Mouse (Mus musculus) layer of hippocampus, postnatal 36 days (tissue): ENCODE measurements around the gene Upp2. TPM values are rescaled to one million over a fixed set of nuclear protein-coding genes. Genes with fewer than 3 reads are reported as not detected.
A peak's percentile ranks its signal among the peaks of the same experiment; 100 is the strongest.

Source experiments
- DNase-seq, 2 experiments: peaks; one replicate each; pipeline ENCODE4 v3.0.0; 2022
- total RNA-seq, 2 experiments: library from RNA; stranded (reverse); gene quantifications; 2 replicates each; pipeline ENCODE4 v1.2.3; 2021

Gene Upp2
- total RNA-seq, 2 experiments from 2014 or later: 32.0 to 35.9 TPM

DNA sequence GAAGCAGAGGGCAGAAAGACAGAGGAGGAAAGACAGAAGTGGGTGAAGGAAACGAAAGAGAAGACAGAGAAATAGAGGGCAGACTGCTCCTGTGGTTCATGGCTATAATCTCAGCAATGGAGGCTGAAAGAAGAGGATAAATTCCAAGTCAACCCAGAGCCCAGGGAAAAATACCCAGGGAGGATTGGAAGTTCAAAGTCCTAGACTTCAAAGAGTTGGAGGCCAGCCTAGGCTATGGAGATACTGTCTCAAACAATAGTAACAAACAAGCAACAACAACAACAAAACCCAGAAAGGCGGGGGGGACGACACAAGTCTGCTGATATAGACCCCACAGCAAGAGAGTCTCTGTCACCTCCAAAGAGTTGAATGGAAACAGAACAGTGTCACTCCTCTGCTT lies 14.8 kb upstream of the Upp2 start:
- DNase-seq: no peak

DNA sequence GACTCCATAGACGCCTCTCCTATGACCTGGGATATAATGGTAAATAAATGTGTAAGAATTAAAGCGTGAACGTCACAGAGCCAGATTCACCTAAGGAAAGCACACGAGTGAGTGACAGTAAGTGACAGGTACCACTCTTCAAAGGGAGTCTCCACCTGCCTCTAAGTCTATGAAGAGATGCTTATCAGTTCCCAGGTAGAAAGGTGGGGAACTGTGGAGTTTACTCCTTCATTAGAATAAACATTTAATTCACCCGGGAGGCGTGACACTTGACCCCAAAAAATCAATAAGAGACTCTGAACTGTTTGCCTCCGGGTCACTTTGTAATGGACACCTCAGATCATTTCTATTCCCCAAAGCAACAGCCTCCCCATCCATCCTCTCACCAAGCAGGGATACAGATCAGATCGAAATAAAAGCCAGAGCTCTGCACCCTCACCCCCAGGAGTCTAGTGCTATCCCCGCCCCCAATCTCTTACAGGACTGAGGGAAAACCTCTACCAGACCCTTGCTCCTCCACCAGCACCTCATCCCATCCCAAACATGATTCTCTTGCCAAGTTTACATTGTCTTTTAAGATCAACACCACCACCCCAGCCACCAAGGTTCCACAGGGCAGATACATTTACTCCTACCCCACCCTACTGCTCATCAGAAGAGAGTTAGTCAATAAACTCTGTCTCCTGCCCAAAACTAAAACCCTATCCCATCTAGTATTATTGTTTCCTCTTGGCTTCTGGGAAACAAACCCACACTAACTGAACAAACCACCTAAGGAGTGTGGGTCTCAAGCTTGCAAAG lies 9.9 kb upstream of the Upp2 start:
- no peak for DNase-seq

DNA sequence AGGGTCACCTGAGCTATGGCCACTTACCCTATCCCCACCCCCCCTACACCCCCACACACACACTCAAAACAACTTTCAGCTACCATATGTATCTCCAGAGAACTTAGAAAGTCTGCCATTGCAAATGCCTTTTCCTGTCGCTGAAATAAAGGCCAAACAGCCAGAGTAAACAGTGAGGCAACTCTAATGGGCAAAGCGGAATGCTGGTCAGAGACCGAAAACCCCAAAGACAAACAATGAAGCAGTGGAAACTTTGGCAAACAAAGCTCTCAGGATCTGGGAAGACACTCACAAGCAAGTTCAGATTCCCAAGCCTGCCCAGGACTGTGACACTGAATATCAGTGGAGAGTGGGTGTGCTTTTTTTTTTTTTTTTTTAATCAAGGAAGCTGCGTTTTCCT lies 5.0 kb upstream of the Upp2 start:
- no peak for DNase-seq

- DNase-seq: no peak
These were observed 1.8 kb upstream of the Upp2 start for GRCm38 (mm10) chr2:58565267-58565666.

DNA sequence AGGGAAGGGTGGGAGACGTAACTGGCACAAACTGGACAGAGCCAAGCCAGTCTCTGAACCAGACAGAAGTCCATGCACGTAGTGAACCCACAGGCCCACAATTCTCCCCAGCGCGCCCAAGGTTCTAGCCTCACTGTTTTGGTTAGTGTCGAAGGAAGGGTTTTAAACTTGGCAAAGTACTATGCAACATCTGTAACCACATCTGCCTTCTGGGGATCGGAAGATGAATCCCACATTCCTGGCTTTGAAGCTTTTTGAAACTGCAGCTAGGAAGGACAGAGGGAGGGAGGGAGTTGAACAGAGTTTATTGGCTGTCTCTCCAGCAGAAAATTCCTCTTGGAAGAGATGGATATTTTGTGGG lies 1.1 kb upstream of the Upp2 start:
- DNase-seq: peak in 1 of 2 experiments; percentile 24

- peak; percentile 57 to 60 for DNase-seq
These were observed 560 bp upstream of the Upp2 start for GRCm38 (mm10) chr2:58566410-58567065.

- no peak for DNase-seq
These were observed 995 bp downstream of the Upp2 start for GRCm38 (mm10) chr2:58567866-58568719.

DNA sequence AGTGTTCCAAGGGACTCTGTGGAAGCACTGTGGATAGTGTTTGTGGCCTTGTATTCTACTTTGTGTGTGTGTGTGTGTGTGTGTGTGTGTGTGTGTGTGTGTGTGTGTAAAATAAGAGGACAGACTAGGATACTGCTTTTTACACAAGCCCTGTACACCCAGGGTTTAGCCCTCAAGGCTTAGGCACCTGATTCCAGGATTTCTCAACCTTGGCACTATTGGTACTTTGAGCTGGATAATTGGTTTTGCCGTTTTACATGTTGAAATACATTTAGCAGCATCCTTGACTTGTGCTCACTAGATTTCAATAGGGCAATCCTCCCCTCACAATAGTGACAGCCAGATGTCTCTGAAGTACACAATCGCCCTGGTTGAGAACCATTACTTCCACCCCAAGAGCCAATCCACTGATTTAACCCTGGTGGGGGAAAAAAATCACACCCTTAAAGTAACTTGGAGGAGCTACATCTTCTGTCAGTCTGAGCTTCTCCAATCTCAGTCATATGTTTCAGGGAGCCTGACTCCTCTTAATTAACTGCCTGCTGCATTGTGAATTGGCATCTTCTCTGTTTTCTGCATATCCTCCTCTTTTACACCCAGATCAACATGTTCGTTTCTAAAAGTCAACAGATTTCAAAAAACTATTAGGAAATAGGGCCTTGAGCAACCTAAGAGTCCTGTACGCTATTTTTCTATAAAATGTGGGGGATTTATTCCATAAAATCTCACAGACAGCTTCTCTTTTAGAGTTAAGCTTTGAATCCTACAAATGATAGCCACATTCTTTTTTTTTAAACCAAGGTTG lies 1.9 kb downstream of the Upp2 start:
- DNase-seq: no peak

DNA sequence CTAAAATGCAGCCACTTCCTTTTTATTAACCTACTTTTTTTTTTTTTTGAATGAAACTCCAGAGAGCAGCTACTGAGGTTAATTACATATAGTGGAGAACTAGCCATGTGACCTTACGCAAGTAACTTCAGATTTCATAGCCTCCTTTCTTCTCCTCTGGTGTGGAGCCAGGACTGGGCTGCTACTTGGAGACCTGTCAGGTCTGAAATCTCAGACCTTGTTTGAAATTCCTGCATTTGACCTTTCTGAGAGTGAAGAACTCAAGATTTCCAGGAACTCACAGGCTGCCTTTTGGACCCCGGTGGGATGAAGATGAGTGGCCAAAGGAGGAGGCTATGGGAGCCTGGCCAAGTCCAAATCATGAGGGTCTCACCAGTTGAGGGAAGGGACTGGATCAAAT lies 7.1 kb downstream of the Upp2 start:
- DNase-seq: no peak

DNA sequence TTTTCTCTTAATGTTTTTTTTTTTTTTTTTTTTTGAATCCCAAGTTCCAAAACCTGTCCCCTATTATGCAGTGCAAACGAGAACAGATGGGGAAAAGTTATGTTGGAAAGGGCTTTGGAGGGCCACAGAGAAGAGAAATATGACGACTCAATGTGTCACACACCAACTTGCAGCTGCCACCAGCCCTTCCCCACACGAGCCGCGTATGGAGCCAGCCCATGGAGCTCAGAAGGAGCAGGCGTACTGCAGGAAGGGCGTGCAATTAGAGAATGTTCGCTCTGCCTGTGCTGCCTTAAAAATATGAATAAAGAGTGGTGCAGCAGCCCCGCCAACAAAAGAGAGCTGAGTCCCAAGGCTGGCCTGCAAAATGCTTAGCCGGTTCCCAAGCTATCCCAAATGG lies 19.2 kb downstream of the Upp2 start:
- DNase-seq: peak; percentile 75 to 85

GRCm38 (mm10) chr2:58589637-58590036 lies 22.5 kb downstream of the Upp2 start:
- DNase-seq: peak; percentile 44 to 45

DNA sequence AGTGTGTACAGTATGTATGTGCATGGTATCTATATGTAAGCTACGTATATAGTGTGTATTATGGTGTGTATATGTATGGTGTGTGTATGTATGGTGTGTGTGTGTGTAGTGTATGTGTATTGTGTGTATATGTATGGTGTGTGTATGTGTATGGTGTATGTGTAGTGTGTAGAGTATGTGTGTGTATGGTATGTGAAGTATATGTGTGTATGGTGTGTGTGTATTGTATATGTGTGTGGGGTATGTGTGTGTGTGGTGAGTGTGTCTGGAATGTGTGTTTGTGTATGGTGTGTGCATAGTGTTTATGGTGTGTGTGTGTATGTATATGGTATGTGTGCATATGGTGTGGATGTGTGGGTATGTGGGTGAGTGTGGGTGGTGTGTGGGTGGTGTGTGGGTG lies 23.0 kb downstream of the Upp2 start:
- DNase-seq: no peak

GRCm38 (mm10) chr2:58595350-58595749 lies 28.3 kb downstream of the Upp2 start:
- no peak for DNase-seq

GRCm38 (mm10) chr2:58596774-58597342 lies 29.8 kb downstream of the Upp2 start:
- peak; percentile 37 to 51 for DNase-seq

GRCm38 (mm10) chr2:58597556-58597955 lies 30.5 kb downstream of the Upp2 start:
- no peak for DNase-seq

- no peak for DNase-seq
These were observed 32.5 kb downstream of the Upp2 start for GRCm38 (mm10) chr2:58599639-58600038.

DNA sequence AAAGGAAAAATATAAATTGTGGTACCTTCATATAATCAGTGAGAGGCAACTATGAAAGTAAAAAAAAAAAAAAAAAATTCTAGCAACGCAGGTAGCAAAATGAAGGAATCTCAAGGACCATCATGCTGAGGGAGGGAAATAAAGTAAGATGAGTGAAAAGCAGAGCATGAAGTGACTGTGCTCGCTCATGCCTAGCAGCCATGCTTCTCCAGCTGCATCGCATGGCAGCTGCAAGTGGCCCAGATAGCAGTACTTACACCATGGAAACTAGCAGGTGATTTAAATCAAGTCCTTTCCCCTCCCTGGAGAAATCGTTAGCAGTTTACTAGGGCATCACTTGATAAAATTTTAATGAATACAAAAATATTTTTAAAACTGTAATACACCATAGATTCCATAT lies 34.3 kb downstream of the Upp2 start:
- no peak for DNase-seq

GRCm38 (mm10) chr2:58603379-58603778 lies 36.3 kb downstream of the Upp2 start:
- no peak for DNase-seq

GRCm38 (mm10) chr2:58604791-58605190 lies 37.7 kb downstream of the Upp2 start:
- no peak for DNase-seq

GRCm38 (mm10) chr2:58613720-58614119 lies 46.6 kb downstream of the Upp2 start:
- peak; percentile 61 to 66 for DNase-seq

GRCm38 (mm10) chr2:58614851-58615250 lies 47.8 kb downstream of the Upp2 start:
- DNase-seq: no peak

- peak; percentile 63 to 68 for DNase-seq
These were observed 48.7 kb downstream of the Upp2 start for GRCm38 (mm10) chr2:58615766-58616165.
